ENCODE assay signal across 7 mouse cellular contexts in genomic region chr6:116228785-116229525, GRCm38 (mm10). TPM values are rescaled to one million over a fixed set of nuclear protein-coding genes. Genes with fewer than 3 reads are reported as not detected.
A peak's percentile ranks its signal among the peaks of the same experiment; 100 is the strongest.
DNase-seq lines count a peak whose midpoint lies in the region; ATAC-seq and TF ChIP-seq lines count a peak whose summit lies in the region.

No protein-coding gene starts in this region.

- no peak for TF ChIP-seq POLR2A in small intestine, adult 2 months (IDR thresholded peaks at IDR 0.05; ENCODE audit: low read depth, low read length)

- ATAC-seq in G1E (ENCODE audit: extremely low read depth, insufficient number of reproducible peaks, low FRiP score, poor library complexity, severe bottlenecking) = peak; percentile 49; the same call in 1 of the 2 replicates

- WGBS in heart, embryonic 10.5 days = 62% methylated on average over 12 of the region's 12 CpGs
- WGBS in small intestine, adult 2 months = 61% methylated on average over 12 of the region's 12 CpGs

- no peak overlapping the region for H3K27ac ChIP-seq in heart, embryonic 10.5 days
- H3K27ac ChIP-seq in small intestine, adult 2 months (ENCODE audit: insufficient read depth, low read depth, low read length) = no peak overlapping the region

- H3K27me3 ChIP-seq in G1E (ENCODE audit: insufficient read depth, low read length) = no peaks in the 10 kb centered on the region
- no peaks in the 10 kb centered on the region for H3K27me3 ChIP-seq in heart, embryonic 10.5 days (ENCODE audit: insufficient read depth, poor library complexity, severe bottlenecking)
- no peaks in the 10 kb centered on the region for H3K27me3 ChIP-seq in small intestine, adult 2 months (ENCODE audit: control insufficient read depth, insufficient read depth, low read length)

- TF ChIP-seq CTCF in G1E (IDR thresholded peaks at IDR 0.05; ENCODE audit: low read depth, low read length) = peak; percentile 92
- peak; percentile 83 for TF ChIP-seq CTCF in small intestine, adult 2 months (IDR thresholded peaks at IDR 0.05; ENCODE audit: extremely low read depth, insufficient read length, insufficient replicate concordance, low read depth, low read length)

- no peaks in the 10 kb centered on the region for H3K9me3 ChIP-seq in G1E (replicated peaks)
- no peaks in the 10 kb centered on the region for H3K9me3 ChIP-seq in heart, embryonic 10.5 days

- no peaks in the 10 kb centered on the region for H3K4me1 ChIP-seq in G1E (ENCODE audit: insufficient read depth, low read depth, low read length)
- no peaks in the 10 kb centered on the region for H3K4me1 ChIP-seq in heart, embryonic 10.5 days
- H3K4me1 ChIP-seq in small intestine, adult 2 months (ENCODE audit: control insufficient read depth, insufficient read depth, insufficient read length, low read length) = no peaks in the 10 kb centered on the region

- peak; percentile 57 for DNase-seq in G1E (ENCODE audit: low spot score)
- peak; percentile 45 for DNase-seq in adrenal gland, adult 8-10 months
- DNase-seq in embryo, embryonic 11.5 days (ENCODE audit: low read depth, low spot score) = peak; percentile 40
- DNase-seq in heart, embryonic 10.5 days (ENCODE audit: low spot score) = peak; percentile 80
- DNase-seq in layer of hippocampus, postnatal 36 days = peak; percentile 75 to 76
- peak; percentile 62 to 78 for DNase-seq in lung, postnatal 4 days

- H3K36me3 ChIP-seq in G1E (replicated peaks) = peaks cover 83% of the 10 kb centered on the region
- peaks cover 83% of the 10 kb centered on the region for H3K36me3 ChIP-seq in heart, embryonic 10.5 days
- peaks cover 43% of the 10 kb centered on the region for H3K36me3 ChIP-seq in small intestine, adult 2 months (ENCODE audit: control insufficient read depth, insufficient read depth, low read length)

- H3K4me3 ChIP-seq in G1E (ENCODE audit: low read depth, low read length) = no peak overlapping the region
- H3K4me3 ChIP-seq in heart, embryonic 10.5 days = no peak overlapping the region
- no peak overlapping the region for H3K4me3 ChIP-seq in small intestine, adult 2 months (ENCODE audit: low read depth, low read length)

RNA-seq across cellular contexts. Expression of gene Washc2, which starts 21.1 kb away (rescaled TPM):
- total RNA-seq in G1E (2014; fragmentation: Nextera tagmentation) (60.7 and 63.1 TPM in 2 replicates), G1E (2017) (87.8 and 96.2 TPM in 2 replicates)
- 15.3 and 18.0 TPM in 2 replicates for polyA plus RNA-seq in G1E (2012)
- 10 to 100 TPM; 59.0 to 70.2 (median 63.3) TPM for total RNA-seq in adrenal gland, adult 8-10 months (2022)
- polyA plus RNA-seq in heart, embryonic 10.5 days (2016; fragmentation: Nextera tagmentation; extraction: Ambion mirVana) = 41.4 and 41.6 TPM in 2 replicates
- 100 to 1,000 TPM in 1 of 2 experiments, 10 to 100 TPM in 1; 97.6 to 105 TPM for total RNA-seq in layer of hippocampus, postnatal 36 days (2021)
- polyA plus RNA-seq in small intestine, adult 2 months (2012; rRNA removed) = 13.6 and 42.1 TPM in 2 replicates

RNA-seq across cellular contexts. Expression of gene Zfand4, which starts 35.1 kb away (rescaled TPM):
- total RNA-seq in G1E (2014; fragmentation: Nextera tagmentation) (20.8 and 32.7 TPM in 2 replicates), G1E (2017) (13.5 and 16.4 TPM in 2 replicates)
- polyA plus RNA-seq in G1E (2012) = 1.0 and 1.7 TPM in 2 replicates
- 1 to 10 TPM; 1.2 to 3.1 (median 2.4) TPM for total RNA-seq in adrenal gland, adult 8-10 months (2022)
- polyA plus RNA-seq in heart, embryonic 10.5 days (2016; fragmentation: Nextera tagmentation; extraction: Ambion mirVana) = 3.5 and 4.1 TPM in 2 replicates
- 1 to 10 TPM; 6.2 to 9.1 TPM for total RNA-seq in layer of hippocampus, postnatal 36 days (2021)
- polyA plus RNA-seq in small intestine, adult 2 months (2012; rRNA removed) = 0.05 and 0.06 TPM in 2 replicates

RNA-seq across cellular contexts. Expression of gene Tmcc1, which starts 35.7 kb away (rescaled TPM):
- 12.1 and 14.6 TPM in 2 replicates for total RNA-seq in G1E (2014; fragmentation: Nextera tagmentation)
- 15.6 and 18.6 TPM in 2 replicates for total RNA-seq in G1E (2017)
- 0.86 and 1.0 TPM in 2 replicates for polyA plus RNA-seq in G1E (2012)
- total RNA-seq in adrenal gland, adult 8-10 months (2022) = 10 to 100 TPM; 20.4 to 37.4 (median 27.8) TPM
- polyA plus RNA-seq in heart, embryonic 10.5 days (2016; fragmentation: Nextera tagmentation; extraction: Ambion mirVana) = 10.9 and 11.9 TPM in 2 replicates
- total RNA-seq in layer of hippocampus, postnatal 36 days (2021) = 10 to 100 TPM; 80.7 to 90.9 TPM
- polyA plus RNA-seq in small intestine, adult 2 months (2012; rRNA removed) = 4.0 and 11.7 TPM in 2 replicates
